18 mouse cellular contexts compared by ENCODE assay signal in the genomic region with DNA sequence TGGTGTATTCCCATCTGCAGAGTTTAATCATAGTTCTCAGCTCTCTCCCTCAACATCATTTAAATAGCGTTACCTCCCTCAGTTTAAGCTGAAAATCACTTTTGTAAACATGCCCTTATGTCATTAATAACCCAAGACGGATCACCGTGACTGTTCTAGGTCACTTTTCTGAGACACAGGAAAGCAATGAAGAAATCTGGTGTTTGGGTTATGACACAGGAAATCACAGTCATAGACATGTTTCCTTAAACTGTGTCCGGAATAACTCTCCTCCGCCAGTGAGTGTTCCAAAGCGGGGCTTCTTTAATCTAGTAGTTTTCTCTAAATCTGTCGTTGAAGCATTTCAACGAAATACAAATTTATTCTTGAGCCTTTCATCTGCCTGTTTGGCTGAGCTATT.
DNase-seq lines count a peak whose midpoint lies in the region; ATAC-seq and TF ChIP-seq lines count a peak whose summit lies in the region.
"Had no signal": no experiment of that assay in that cellular context is flagged by ENCODE, and none has a peak within 500 bp of the region (broad histone marks: within the 10 kb centered on the region; RNA-seq: fewer than 3 reads in every experiment).

No protein-coding gene starts in this region.

- no peaks in the 10 kb centered on the region for H3K9me3 ChIP-seq in liver, postnatal 0 days (ENCODE audit: low read length)
- H3K9me3 ChIP-seq in liver, embryonic 12.5 days (replicated peaks), result no peaks in the 10 kb centered on the region
- H3K9me3 ChIP-seq in intestine, embryonic 16.5 days (ENCODE audit: control insufficient read depth, low read length), result no peaks in the 10 kb centered on the region
- H3K9me3 ChIP-seq: embryonic facial prominence, embryonic 10.5 days; forebrain, embryonic 15.5 days; heart, embryonic 10.5 days; midbrain, embryonic 15.5 days had no signal

- no peaks in the 10 kb centered on the region for H3K36me3 ChIP-seq in liver, postnatal 0 days (replicated peaks; ENCODE audit: insufficient read depth, low read length)
- H3K36me3 ChIP-seq in liver, embryonic 12.5 days, result no peaks in the 10 kb centered on the region
- no peaks in the 10 kb centered on the region for H3K36me3 ChIP-seq in intestine, embryonic 16.5 days (ENCODE audit: control insufficient read depth, insufficient read depth, low read length)
- H3K36me3 ChIP-seq: embryonic facial prominence, embryonic 10.5 days; forebrain, embryonic 15.5 days; heart, embryonic 10.5 days; midbrain, embryonic 15.5 days had no signal

- no peak overlapping the region for H3K4me3 ChIP-seq in liver, postnatal 0 days (ENCODE audit: low read depth, low read length)
- H3K4me3 ChIP-seq in liver, embryonic 12.5 days, result no peak overlapping the region
- no peak overlapping the region for H3K4me3 ChIP-seq in intestine, embryonic 16.5 days (ENCODE audit: low read length)
- H3K4me3 ChIP-seq: embryonic facial prominence, embryonic 10.5 days; forebrain, embryonic 15.5 days; heart, embryonic 10.5 days; left cerebral cortex, adult 2 months; midbrain, embryonic 15.5 days; myocyte had no signal

- no peak overlapping the region for H3K9ac ChIP-seq in liver, postnatal 0 days (replicated peaks)
- no peak overlapping the region for H3K9ac ChIP-seq in liver, embryonic 12.5 days
- no peak overlapping the region for H3K9ac ChIP-seq in intestine, embryonic 16.5 days (ENCODE audit: low read depth, low read length)
- H3K9ac ChIP-seq: forebrain, embryonic 15.5 days; midbrain, embryonic 15.5 days had no signal

- H3K4me2 ChIP-seq in liver, postnatal 0 days (ENCODE audit: low read depth, low read length), result no peak overlapping the region
- H3K4me2 ChIP-seq in liver, embryonic 12.5 days, result no peak overlapping the region
- H3K4me2 ChIP-seq in intestine, embryonic 16.5 days (ENCODE audit: low read depth, low read length), result no peak overlapping the region
- H3K4me2 ChIP-seq: forebrain, embryonic 15.5 days; midbrain, embryonic 15.5 days had no signal

- WGBS in liver, postnatal 0 days (ENCODE audit: insufficient replicate concordance), result 50% methylated on average over 8 of the region's 8 CpGs
- 68% methylated on average over 8 of the region's 8 CpGs for WGBS in liver, embryonic 12.5 days (ENCODE audit: insufficient replicate concordance)
- WGBS in intestine, embryonic 16.5 days, result 58% methylated on average over 8 of the region's 8 CpGs

- ATAC-seq in liver, postnatal 0 days, result peak; percentile 31; the same call in 1 of the 2 replicates
- no peak for ATAC-seq in liver, embryonic 12.5 days
- ATAC-seq in common myeloid progenitor, adult 5-6 weeks (replicated peaks; ENCODE audit: low read depth, poor library complexity, severe bottlenecking), result peak; percentile 72
- ATAC-seq in megakaryocyte progenitor cell, adult 5-6 weeks (replicated peaks; ENCODE audit: poor library complexity), result peak; percentile 93
- ATAC-seq in intestine, embryonic 16.5 days, result no peak
- ATAC-seq: forebrain, embryonic 15.5 days; midbrain, embryonic 15.5 days had no signal

- peak; percentile 67 for TF ChIP-seq EP300 in liver, postnatal 0 days (IDR thresholded peaks at IDR 0.05; ENCODE audit: low read depth)

- no peaks in the 10 kb centered on the region for H3K4me1 ChIP-seq in liver, postnatal 0 days (ENCODE audit: insufficient read depth)
- H3K4me1 ChIP-seq in liver, embryonic 12.5 days, result no peaks in the 10 kb centered on the region
- peaks cover 5% of the 10 kb centered on the region; the same call in 1 of the 2 replicates for H3K4me1 ChIP-seq in intestine, embryonic 16.5 days (ENCODE audit: control insufficient read depth, insufficient read depth, low read length)
- H3K4me1 ChIP-seq: embryonic facial prominence, embryonic 10.5 days; forebrain, embryonic 15.5 days; heart, embryonic 10.5 days; midbrain, embryonic 15.5 days had no signal

- peak; percentile 8 for DNase-seq in adrenal gland, postnatal 14 days
- DNase-seq in adrenal gland, adult 8-10 months, result no peak
- DNase-seq in liver, postnatal 0 days, result no peak
- no peak for DNase-seq in right cerebral cortex, postnatal 14 days
- DNase-seq: adrenal gland, postnatal 25 days; cerebellum, adult 9-11 months; kidney, adult 18-20 months; thymus, adult 2 months had no signal

- no peak for TF ChIP-seq CTCF in liver, postnatal 0 days (IDR thresholded peaks at IDR 0.05; ENCODE audit: low read depth)

- H3K27ac ChIP-seq in liver, postnatal 0 days (ENCODE audit: low read depth), result no peak overlapping the region
- H3K27ac ChIP-seq in liver, embryonic 12.5 days, result no peak overlapping the region
- H3K27ac ChIP-seq in intestine, embryonic 16.5 days (ENCODE audit: low read length), result no peak overlapping the region
- H3K27ac ChIP-seq: embryonic facial prominence, embryonic 10.5 days; forebrain, embryonic 15.5 days; heart, embryonic 10.5 days; left cerebral cortex, adult 2 months; midbrain, embryonic 15.5 days had no signal

- H3K27me3 ChIP-seq in liver, postnatal 0 days (ENCODE audit: insufficient read depth, low read length), result no peaks in the 10 kb centered on the region
- H3K27me3 ChIP-seq in liver, embryonic 12.5 days (replicated peaks), result no peaks in the 10 kb centered on the region
- H3K27me3 ChIP-seq in intestine, embryonic 16.5 days (replicated peaks; ENCODE audit: control insufficient read depth, insufficient read depth, low read length), result no peaks in the 10 kb centered on the region
- H3K27me3 ChIP-seq: forebrain, embryonic 15.5 days; midbrain, embryonic 15.5 days had no signal

Comparison
In these comparisons a context has a peak if more than half of its experiments do, and no peak if none do; other contexts are left out.
1. ATAC-seq: peak in liver, postnatal 0 days (single experiment), common myeloid progenitor, adult 5-6 weeks (single experiment) and megakaryocyte progenitor cell, adult 5-6 weeks (single experiment); none in liver, embryonic 12.5 days (single experiment) and intestine, embryonic 16.5 days (single experiment).